Mouse (Mus musculus) liver (tissue): ENCODE measurements around the gene Csta1.

ENCODE experiments used
- DNase-seq: peaks from one replicate; pipeline ENCODE4 v3.0.0-alpha.2; 2020; ENCODE audit warnings: mixed read lengths

Csta1 gene

DNA sequence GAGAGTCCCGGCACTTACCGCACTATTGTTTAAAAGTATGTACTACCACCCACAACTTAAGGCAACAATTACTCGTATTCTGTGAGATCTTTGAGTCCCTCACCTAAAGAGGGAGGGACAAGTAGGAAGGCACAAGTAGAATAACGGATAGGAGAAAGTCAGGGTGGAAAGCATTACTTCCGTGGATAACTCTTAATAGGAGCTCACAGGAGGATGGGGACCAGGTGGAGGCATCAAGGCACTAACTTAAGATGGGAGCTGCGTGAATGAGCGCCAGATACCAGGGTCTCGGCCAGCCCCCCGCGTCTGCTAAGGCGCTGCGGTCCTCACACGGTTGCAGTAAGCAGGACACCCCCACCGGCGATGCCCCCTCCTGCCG is 60.0 kb downstream of the Csta1 start:
- no peak for DNase-seq
